Mouse (Mus musculus) CH12.LX (cell line): ENCODE measurements around the gene Smap1.

Source experiments
- CHD1 ChIP-seq: IDR thresholded peaks from 2 replicates; pipeline ENCODE4 v1.6.1; 2012; ENCODE audit warnings: low read depth, low read length, improper control_type of control experiment, inconsistent platforms
- CTCF ChIP-seq, 2 experiments: IDR thresholded peaks in 1 of 2; conservative IDR thresholded peaks in 1 of 2; 2 replicates each; pipeline ENCODE4 v1.5.1; 2011 to 2012; ENCODE audit warnings: low read depth in 2 of 2, low read length in 2 of 2, improper control_type of control experiment in 1 of 2, inconsistent platforms in 1 of 2, mild to moderate bottlenecking in 1 of 2, moderate library complexity in 1 of 2
- ELF1 ChIP-seq: IDR thresholded peaks from 2 replicates; pipeline ENCODE4 v1.6.1; 2014; ENCODE audit warnings: low read depth, mild to moderate bottlenecking, inconsistent platforms, low read length, improper control_type of control experiment
- ETS1 ChIP-seq: conservative IDR thresholded peaks from 2 replicates; pipeline ENCODE4 v1.6.1; 2012; ENCODE audit warnings: low read depth, mild to moderate bottlenecking, inconsistent platforms, low read length, improper control_type of control experiment, moderate library complexity
- GABPA ChIP-seq: IDR thresholded peaks from 2 replicates; pipeline ENCODE4 v1.6.1; 2012; ENCODE audit warnings: low read depth, low read length, improper control_type of control experiment, inconsistent platforms; ENCODE audit not compliant: insufficient replicate concordance
- JUND ChIP-seq: conservative IDR thresholded peaks from 2 replicates; pipeline ENCODE4 v1.6.1; 2011; ENCODE audit warnings: low read depth, low read length, improper control_type of control experiment
- MAFK ChIP-seq: IDR thresholded peaks from 2 replicates; pipeline ENCODE4 v1.6.1; 2011; ENCODE audit warnings: low read length, improper control_type of control experiment; ENCODE audit not compliant: insufficient replicate concordance
- MAX ChIP-seq: IDR thresholded peaks from 2 replicates; pipeline ENCODE4 v1.6.1; 2011; ENCODE audit warnings: low read length, improper control_type of control experiment
- POLR2A ChIP-seq: IDR thresholded peaks from 2 replicates; pipeline ENCODE4 v1.6.1; 2011; ENCODE audit warnings: low read depth, mild to moderate bottlenecking, improper control_type of control experiment, low read length
- SMC3 ChIP-seq: IDR thresholded peaks from 2 replicates; pipeline ENCODE4 v1.6.1; 2011; ENCODE audit warnings: low read depth, low read length, improper control_type of control experiment
- TCF12 ChIP-seq: IDR thresholded peaks from 2 replicates; pipeline ENCODE4 v1.6.1; 2014; ENCODE audit warnings: low read depth, mild to moderate bottlenecking, inconsistent platforms, low read length, improper control_type of control experiment
- USF1 ChIP-seq: IDR thresholded peaks from 2 replicates; pipeline ENCODE4 v1.6.1; 2014; ENCODE audit warnings: low read depth, mild to moderate bottlenecking, inconsistent platforms, low read length, improper control_type of control experiment
- ZMIZ1 ChIP-seq: IDR thresholded peaks from 2 replicates; pipeline ENCODE4 v1.6.1; 2012; ENCODE audit warnings: low read depth, mild to moderate bottlenecking, inconsistent platforms, low read length, improper control_type of control experiment
- ZNF384 ChIP-seq: IDR thresholded peaks from 2 replicates; pipeline ENCODE4 v1.6.1; 2012; ENCODE audit warnings: low read depth, low read length, improper control_type of control experiment, inconsistent platforms

DNA sequence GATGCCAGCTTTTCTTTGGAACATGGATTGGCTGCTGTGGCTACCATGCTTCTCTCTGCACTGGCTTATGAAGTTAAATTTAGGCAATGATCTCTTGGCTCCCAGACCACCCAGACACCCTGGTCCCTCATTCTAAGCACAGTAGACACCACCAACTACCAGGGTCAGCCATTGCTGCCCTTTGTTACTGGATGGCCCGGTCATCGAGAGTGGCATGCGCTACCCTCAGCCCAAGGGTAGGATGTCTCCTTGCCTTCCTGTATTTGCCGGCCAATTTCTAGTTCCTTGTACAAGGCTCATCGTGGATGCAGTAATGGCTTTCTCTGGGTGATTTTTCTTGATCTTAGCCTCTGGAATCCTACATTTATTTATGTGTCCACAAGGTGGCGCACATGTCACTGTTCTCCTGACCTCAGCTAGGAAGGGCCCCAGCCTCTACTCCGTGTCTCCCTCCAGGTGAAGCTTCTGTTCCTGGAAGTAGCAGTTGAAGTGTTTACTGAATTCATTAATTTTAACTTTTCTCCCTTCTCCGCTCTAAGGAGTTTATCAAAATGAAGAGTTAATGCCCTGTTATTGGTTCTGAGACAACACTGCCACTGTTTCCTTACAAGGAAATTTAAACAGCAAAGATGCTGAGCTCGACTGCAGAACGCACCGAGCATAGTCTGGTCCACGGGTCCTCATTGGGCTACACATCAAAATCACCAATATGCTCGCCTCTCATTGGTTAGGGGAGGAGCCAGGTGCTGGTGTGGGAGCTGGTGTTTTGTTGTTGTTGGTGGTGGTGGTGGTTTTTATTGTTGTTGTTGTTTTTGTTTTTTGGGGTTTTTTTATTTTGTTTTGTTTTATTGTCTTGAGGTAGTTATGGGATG, 95.0 kb downstream of the Smap1 start:
- peak; percentile 91 for TF ChIP-seq SMC3
- TF ChIP-seq CTCF (conservative IDR thresholded peaks at IDR 0.05 in 1 of 2, IDR thresholded peaks at IDR 0.05 in 1 of 2; ENCODE audit: low read depth in 2 of 2, low read length in 2 of 2), result peak; percentile 41 to 86
- no peak for TF ChIP-seq ELF1
- TF ChIP-seq ZNF384, result no peak
- TF ChIP-seq JUND, result no peak
- TF ChIP-seq ETS1, result no peak
- no peak for TF ChIP-seq POLR2A
- TF ChIP-seq MAX, result peak; percentile 64
- no peak for TF ChIP-seq ZMIZ1
- TF ChIP-seq MAFK, result no peak
- TF ChIP-seq USF1, result no peak
- no peak for TF ChIP-seq GABPA
- TF ChIP-seq TCF12, result no peak
- no peak for TF ChIP-seq CHD1
